Mouse (Mus musculus): ENCODE results near the gene Eno2.
A peak's percentile ranks its signal among the peaks of the same experiment; 100 is the strongest.

Gene Eno2

GRCm38 (mm10) chr6:124740211-124740887 lies 29.1 kb downstream of the Eno2 start:
- peak in 1 of 2 experiments; percentile 66 for DNase-seq (ENCODE audit: low spot score in 2 of 2)

- no peak for DNase-seq (ENCODE audit: low spot score in 2 of 2)
These were observed 30.2 kb downstream of the Eno2 start for GRCm38 (mm10) chr6:124739231-124739796.

- no peak for DNase-seq (ENCODE audit: low spot score in 2 of 2)
These were observed 30.9 kb downstream of the Eno2 start, which contains the start of gene Ptpn6 for GRCm38 (mm10) chr6:124738511-124739023. TSS of gene Ptpn6 (minus strand) at chr6:124738714.

- no peak for DNase-seq (ENCODE audit: low spot score in 2 of 2)
These were observed 32.4 kb downstream of the Eno2 start for GRCm38 (mm10) chr6:124737040-124737439.

GRCm38 (mm10) chr6:124734417-124734816 lies 35.1 kb downstream of the Eno2 start:
- DNase-seq (ENCODE audit: low spot score in 2 of 2), result no peak

GRCm38 (mm10) chr6:124732476-124733370 lies 36.8 kb downstream of the Eno2 start:
- peak in 1 of 2 experiments; percentile 44 for DNase-seq (ENCODE audit: low spot score in 2 of 2)

- DNase-seq (ENCODE audit: low spot score in 2 of 2), result no peak
These were observed 38.4 kb downstream of the Eno2 start for GRCm38 (mm10) chr6:124731038-124731437.

GRCm38 (mm10) chr6:124729850-124730705 lies 39.4 kb downstream of the Eno2 start:
- peak; percentile 31 to 58 for DNase-seq (ENCODE audit: low spot score in 2 of 2)

GRCm38 (mm10) chr6:124728621-124729020 lies 40.9 kb downstream of the Eno2 start:
- DNase-seq (ENCODE audit: low spot score in 2 of 2), result no peak

GRCm38 (mm10) chr6:124724472-124724871 lies 45.0 kb downstream of the Eno2 start:
- no peak for DNase-seq (ENCODE audit: low spot score in 2 of 2)

- DNase-seq (ENCODE audit: low spot score in 2 of 2), result peak in 1 of 2 experiments; percentile 53
These were observed 45.9 kb downstream of the Eno2 start for GRCm38 (mm10) chr6:124723541-124723940.

- no peak for DNase-seq (ENCODE audit: low spot score in 2 of 2)
These were observed 46.5 kb downstream of the Eno2 start for GRCm38 (mm10) chr6:124722876-124723473.

GRCm38 (mm10) chr6:124720904-124721303 lies 48.6 kb downstream of the Eno2 start:
- no peak for DNase-seq (ENCODE audit: low spot score in 2 of 2)

GRCm38 (mm10) chr6:124719354-124719978 lies 50.0 kb downstream of the Eno2 start:
- peak in 1 of 2 experiments; percentile 55 for DNase-seq (ENCODE audit: low spot score in 2 of 2)

- no peak for DNase-seq (ENCODE audit: low spot score in 2 of 2)
These were observed 50.8 kb downstream of the Eno2 start for GRCm38 (mm10) chr6:124718703-124719102.

GRCm38 (mm10) chr6:124717968-124718367 lies 51.5 kb downstream of the Eno2 start:
- no peak for DNase-seq (ENCODE audit: low spot score in 2 of 2)

- peak in 1 of 2 experiments; percentile 28 for DNase-seq (ENCODE audit: low spot score in 2 of 2)
These were observed 52.5 kb downstream of the Eno2 start for GRCm38 (mm10) chr6:124716864-124717490.

GRCm38 (mm10) chr6:124712918-124713317 lies 56.6 kb downstream of the Eno2 start:
- no peak for DNase-seq (ENCODE audit: low spot score in 2 of 2)

- peak; percentile 97 to 98 for DNase-seq (ENCODE audit: low spot score in 2 of 2)
These were observed 57.4 kb downstream of the Eno2 start, which contains the start of the genes Emg1 and Phb2 for GRCm38 (mm10) chr6:124711824-124712782. TSS of gene Emg1 (minus strand) at chr6:124712178. TSS of gene Phb2 (plus strand) at chr6:124712336.

Measured in heart, adult 9 months (tissue).